Mouse (Mus musculus) cerebellum, postnatal 14 days (tissue): ENCODE data around the gene Lrp5.

Experiments used
- DNase-seq, 2 experiments: peaks; one replicate each; pipeline ENCODE4 v3.0.0; 2021; ENCODE audit warnings: mixed read lengths in 2 of 2

Lrp5 gene

GRCm38 (mm10) chr19:3686215-3686894 lies at the start of gene Lrp5:
Gene Lrp5 (minus strand): TSS chr19:3686564.
- DNase-seq, result peak; percentile 35 to 37

GRCm38 (mm10) chr19:3736001-3736400 lies 49.6 kb upstream of the Lrp5 start:
- DNase-seq, result no peak

GRCm38 (mm10) chr19:3730781-3731646 lies 44.6 kb upstream of the Lrp5 start:
- no peak for DNase-seq

- no peak for DNase-seq
Observed at GRCm38 (mm10) chr19:3728901-3729300, 42.5 kb upstream of the Lrp5 start.

GRCm38 (mm10) chr19:3724779-3725178 lies 38.4 kb upstream of the Lrp5 start:
- peak; percentile 78 to 84 for DNase-seq

GRCm38 (mm10) chr19:3723904-3724303 lies 37.5 kb upstream of the Lrp5 start:
- DNase-seq, result peak in 1 of 2 experiments; percentile 75

- DNase-seq, result no peak
Observed at GRCm38 (mm10) chr19:3723170-3723569, 36.8 kb upstream of the Lrp5 start.

- peak; percentile 85 for DNase-seq
Observed at GRCm38 (mm10) chr19:3719362-3719891, 33.1 kb upstream of the Lrp5 start.

- peak; percentile 80 to 87 for DNase-seq
Observed at GRCm38 (mm10) chr19:3718481-3719361, 32.4 kb upstream of the Lrp5 start.

GRCm38 (mm10) chr19:3714381-3714780 lies 28.0 kb upstream of the Lrp5 start:
- peak; percentile 32 to 58 for DNase-seq

- no peak for DNase-seq
Observed at GRCm38 (mm10) chr19:3710436-3710835, 24.1 kb upstream of the Lrp5 start.

- DNase-seq, result no peak
Observed at GRCm38 (mm10) chr19:3709013-3709787, 22.8 kb upstream of the Lrp5 start.

GRCm38 (mm10) chr19:3708078-3709012 lies 22.0 kb upstream of the Lrp5 start, which contains the start of gene 1810055G02Rik:
Gene 1810055G02Rik (plus strand): TSS chr19:3708293.
- peak; percentile 99 to 100 for DNase-seq

GRCm38 (mm10) chr19:3707553-3707952 lies 21.2 kb upstream of the Lrp5 start:
- DNase-seq, result no peak

- DNase-seq, result no peak
Observed at GRCm38 (mm10) chr19:3706258-3706657, 19.9 kb upstream of the Lrp5 start.

- no peak for DNase-seq
Observed at GRCm38 (mm10) chr19:3702460-3702859, 16.1 kb upstream of the Lrp5 start.

- DNase-seq, result peak; percentile 87 to 91
Observed at GRCm38 (mm10) chr19:3699508-3700438, 13.4 kb upstream of the Lrp5 start.

GRCm38 (mm10) chr19:3698035-3698434 lies 11.7 kb upstream of the Lrp5 start:
- no peak for DNase-seq

- no peak for DNase-seq
Observed at GRCm38 (mm10) chr19:3695976-3696375, 9.6 kb upstream of the Lrp5 start.
